Mouse (Mus musculus) limb, embryonic 14.5 days (tissue): ENCODE results near the gene Kcna2. TPM values are rescaled to one million over a fixed set of nuclear protein-coding genes. Genes with fewer than 3 reads are reported as not detected.

Experiments used
- ATAC-seq: fragments of 200-750 bp; cut with Nextera tagmentation; 2 replicates; pipeline ENCODE4 v1.8.0; 2017; ENCODE audit warnings: low read depth, moderate number of reproducible peaks, moderate TSS enrichment; ENCODE audit not compliant: low FRiP score
- DNase-seq: peaks from one replicate; pipeline ENCODE4 v3.0.0-alpha.2; 2015; ENCODE audit warnings: low spot score
- H3K27ac ChIP-seq: fragments of 300-500 bp; sonication (generic); replicated peaks from 2 replicates; pipeline ENCODE4 v1.5.1; 2014; ENCODE audit warnings: low read depth, mild to moderate bottlenecking, low read length, moderate library complexity, mixed read lengths
- H3K27me3 ChIP-seq: fragments of 300-500 bp; sonication (generic); 2 replicates; pipeline ENCODE4 v1.6.1; 2014; ENCODE audit warnings: low read length, mixed read lengths; ENCODE audit not compliant: control insufficient read depth, insufficient read depth
- H3K36me3 ChIP-seq: fragments of 300-500 bp; sonication (generic); 2 replicates; pipeline ENCODE4 v1.6.1; 2014; ENCODE audit warnings: mild to moderate bottlenecking, low read length, moderate library complexity, mixed read lengths; ENCODE audit not compliant: control insufficient read depth, insufficient read depth
- H3K4me1 ChIP-seq: fragments of 300-500 bp; sonication (generic); 2 replicates; pipeline ENCODE4 v1.6.1; 2014; ENCODE audit warnings: antibody characterized with exemption, low read length, mixed read lengths; ENCODE audit not compliant: control insufficient read depth, insufficient read depth
- H3K4me2 ChIP-seq: fragments of 300-500 bp; sonication (generic); replicated peaks from 2 replicates; pipeline ENCODE4 v1.6.1; 2014; ENCODE audit warnings: low read depth, mild to moderate bottlenecking, low read length, moderate library complexity; ENCODE audit not compliant: severe bottlenecking
- H3K4me3 ChIP-seq: fragments of 300-500 bp; sonication (generic); replicated peaks from 2 replicates; pipeline ENCODE4 v1.5.1; 2014; ENCODE audit warnings: low read length
- H3K9ac ChIP-seq: fragments of 300-500 bp; sonication (generic); 2 replicates; pipeline ENCODE4 v1.6.1; 2014; ENCODE audit warnings: mild to moderate bottlenecking, low read depth, low read length, moderate library complexity; ENCODE audit not compliant: severe bottlenecking
- H3K9me3 ChIP-seq: fragments of 300-500 bp; sonication (generic); 2 replicates; pipeline ENCODE4 v1.6.1; 2016; ENCODE audit warnings: low read length; ENCODE audit not compliant: control insufficient read depth
- POLR2A ChIP-seq: fragments of 200-500 bp; IDR thresholded peaks from 2 replicates; pipeline ENCODE4 v1.8.0; 2012; ENCODE audit warnings: inconsistent platforms, mild to moderate bottlenecking, moderate library complexity, borderline replicate concordance; ENCODE audit not compliant: insufficient read depth, insufficient read length; ENCODE audit errors: extremely low read depth
- WGBS: fragments of 180-500 bp; shearing (Covaris S2); extraction: QIAGEN DNeasy Blood & Tissue Kit; methylation state at CpG from one replicate; pipeline ENCODE4 v1.1.7; 2014; 5-methylcytosine and 5-hydroxymethylcytosine counted together
- polyA plus RNA-seq, 2 experiments: library from polyadenylated mRNA; depleted of rRNA in 1 of 2; stranded (reverse) in 1 of 2; unstranded in 1 of 2; fragments of >200 nt; fragmentation: Nextera tagmentation in 1 of 2; extraction: Ambion mirVana in 1 of 2; gene quantifications; 2 replicates each; pipeline versions ENCODE4 v1.2.1 to v1.2.3; 2012 to 2014

Gene Kcna2
- polyA plus RNA-seq, 2 experiments, result 0.25 to 0.47 TPM

- no peak overlapping the region for H3K4me3 ChIP-seq
- peak; percentile 32 for DNase-seq
- WGBS, result 31% methylated on average over 3 of the region's 3 CpGs
Observed at GRCm38 (mm10) chr3:107081227-107081626, 19.7 kb upstream of the Kcna2 start.

GRCm38 (mm10) chr3:107084586-107084985 is 16.4 kb upstream of the Kcna2 start:
- no peaks in the 10 kb centered on the region for H3K4me1 ChIP-seq
- no peaks in the 10 kb centered on the region for H3K27me3 ChIP-seq
- no peak for TF ChIP-seq POLR2A
- H3K27ac ChIP-seq, result no peak overlapping the region
- no peak overlapping the region for H3K4me2 ChIP-seq
- no peaks in the 10 kb centered on the region for H3K9me3 ChIP-seq
- H3K4me3 ChIP-seq, result no peak overlapping the region
- DNase-seq (no peak), ATAC-seq (no peak)
- WGBS, result 81% methylated on average over 3 of the region's 3 CpGs
- H3K9ac ChIP-seq, result no peak overlapping the region
- H3K36me3 ChIP-seq, result no peaks in the 10 kb centered on the region

More at GRCm38 (mm10) chr3:107081227-107081626, 19.7 kb upstream of the Kcna2 start:
- Histone ChIP-seq H3K27me3 (no peaks in the 10 kb centered on the region), H3K4me1 (no peaks in the 10 kb centered on the region), H3K9ac (no peak overlapping the region), H3K9me3 (no peaks in the 10 kb centered on the region), H3K4me2 (no peak overlapping the region), H3K36me3 (no peaks in the 10 kb centered on the region), H3K27ac (no peak overlapping the region)
- TF ChIP-seq POLR2A, result no peak
- ATAC-seq, result no peak

DNA sequence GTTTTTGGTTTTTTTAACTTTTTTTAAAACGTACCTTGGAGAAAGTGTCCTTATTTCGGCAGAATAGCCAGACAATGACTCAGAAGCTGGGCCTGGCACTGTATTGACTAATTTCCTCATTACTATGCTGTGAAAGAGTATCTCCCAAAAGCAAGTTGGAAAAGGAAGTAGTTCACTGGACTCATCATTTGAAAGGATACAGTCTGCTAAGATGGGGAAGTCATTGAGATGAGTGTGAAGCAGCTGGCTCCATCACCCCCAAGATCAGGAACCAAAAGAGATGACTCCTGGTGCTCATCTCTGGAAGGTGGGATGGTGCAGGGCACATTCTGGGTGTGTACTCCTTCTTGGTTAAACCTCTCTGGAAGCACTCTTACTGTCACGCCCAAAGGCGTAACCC is 13.5 kb upstream of the Kcna2 start:
- no peak overlapping the region for H3K27ac ChIP-seq
- H3K9ac ChIP-seq, result no peak overlapping the region
- H3K4me1 ChIP-seq, result no peaks in the 10 kb centered on the region
- no peak overlapping the region for H3K4me3 ChIP-seq
- no peak overlapping the region for H3K4me2 ChIP-seq
- H3K36me3 ChIP-seq, result no peaks in the 10 kb centered on the region
- no peak for ATAC-seq
- H3K27me3 ChIP-seq, result no peaks in the 10 kb centered on the region
- no peak for DNase-seq
- H3K9me3 ChIP-seq, result no peaks in the 10 kb centered on the region
- no peak for TF ChIP-seq POLR2A
- WGBS, result 90% methylated on average over 4 of the region's 4 CpGs

DNA sequence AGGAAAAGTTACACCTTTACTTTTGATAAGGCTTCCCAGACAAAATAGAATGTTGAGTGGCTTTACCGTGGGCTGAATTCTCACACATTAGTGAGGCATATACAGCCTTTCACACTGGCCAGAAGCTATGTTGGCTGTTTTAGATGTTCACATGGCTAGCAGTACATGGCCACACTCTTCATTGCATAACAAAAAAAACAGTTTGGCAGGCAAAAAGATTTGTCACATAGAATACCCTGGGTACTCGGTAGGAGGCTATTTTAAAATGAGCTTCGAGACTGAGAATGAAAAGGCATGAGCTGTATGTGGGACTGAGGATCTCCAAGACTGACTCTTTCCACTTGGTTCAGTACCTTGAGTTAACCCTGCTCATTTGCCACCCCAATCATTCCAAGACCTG is 12.1 kb upstream of the Kcna2 start:
- DNase-seq, result no peak
- WGBS, result 78% methylated on average over 3 of the region's 3 CpGs
- no peaks in the 10 kb centered on the region for H3K36me3 ChIP-seq
- no peak overlapping the region for H3K4me2 ChIP-seq
- no peak for TF ChIP-seq POLR2A
- no peaks in the 10 kb centered on the region for H3K27me3 ChIP-seq
- no peak overlapping the region for H3K27ac ChIP-seq
- H3K4me3 ChIP-seq, result no peak overlapping the region
- H3K9me3 ChIP-seq, result no peaks in the 10 kb centered on the region
- H3K9ac ChIP-seq, result no peak overlapping the region
- ATAC-seq, result no peak
- no peaks in the 10 kb centered on the region for H3K4me1 ChIP-seq

- WGBS, result 44% methylated on average over 3 of the region's 3 CpGs
- ATAC-seq (no peak), DNase-seq (no peak)
- no peaks in the 10 kb centered on the region for H3K36me3 ChIP-seq
- H3K27ac ChIP-seq, result no peak overlapping the region
- no peak overlapping the region for H3K4me3 ChIP-seq
- H3K9ac ChIP-seq, result no peak overlapping the region
- H3K4me1 ChIP-seq, result no peaks in the 10 kb centered on the region
- H3K9me3 ChIP-seq, result no peaks in the 10 kb centered on the region
- no peak for TF ChIP-seq POLR2A
- H3K4me2 ChIP-seq, result no peak overlapping the region
- H3K27me3 ChIP-seq, result no peaks in the 10 kb centered on the region
Observed at GRCm38 (mm10) chr3:107089475-107089874, 11.5 kb upstream of the Kcna2 start.

- H3K9me3 ChIP-seq, result no peaks in the 10 kb centered on the region
- no peak overlapping the region for H3K4me2 ChIP-seq
- no peaks in the 10 kb centered on the region for H3K27me3 ChIP-seq
- WGBS, result 59% methylated on average over 7 of the region's 7 CpGs
- ATAC-seq, result no peak
- H3K9ac ChIP-seq, result no peak overlapping the region
- no peaks in the 10 kb centered on the region for H3K4me1 ChIP-seq
- no peak for DNase-seq
- TF ChIP-seq POLR2A, result no peak
- no peak overlapping the region for H3K27ac ChIP-seq
- H3K4me3 ChIP-seq, result no peak overlapping the region
- no peaks in the 10 kb centered on the region for H3K36me3 ChIP-seq
Observed at GRCm38 (mm10) chr3:107090001-107090400, 10.9 kb upstream of the Kcna2 start.
